Mouse (Mus musculus): ENCODE measurements around the gene Egfl7. TPM values are rescaled to one million over a fixed set of nuclear protein-coding genes. Genes with fewer than 3 reads are reported as not detected.

Egfl7 gene
- polyA plus RNA-seq, 1 experiment from 2014 or later, result 58.4 TPM

- H3K9me3 ChIP-seq (ENCODE audit: control insufficient read depth, low read length), result no peaks in the 10 kb centered on the region
- DNase-seq (ENCODE audit: low spot score) (no peak), ATAC-seq (replicated peaks; ENCODE audit: low FRiP score) (no peak)
- no peak overlapping the region for H3K9ac ChIP-seq (ENCODE audit: low read length)
- H3K4me1 ChIP-seq (replicated peaks; ENCODE audit: control insufficient read depth, insufficient read depth, low read length), result peaks cover 2% of the 10 kb centered on the region; the same call in 1 of the 2 replicates
- H3K4me3 ChIP-seq (ENCODE audit: low read depth, low read length), result no peak overlapping the region
- no peaks in the 10 kb centered on the region for H3K36me3 ChIP-seq (ENCODE audit: control insufficient read depth, insufficient read depth, low read length)
- H3K27ac ChIP-seq (ENCODE audit: low read depth, low read length), result no peak overlapping the region
- 74% methylated on average over 2 of the region's 2 CpGs for WGBS
- H3K27me3 ChIP-seq (ENCODE audit: control insufficient read depth, insufficient read depth, low read length), result no peaks in the 10 kb centered on the region
- H3K4me2 ChIP-seq (ENCODE audit: low read depth, low read length, severe bottlenecking), result no peak overlapping the region
Measured at GRCm38 (mm10) chr2:26582203-26582602, 2.4 kb downstream of the Egfl7 start.

- no peak overlapping the region for H3K4me3 ChIP-seq (ENCODE audit: low read depth, low read length)
- no peaks in the 10 kb centered on the region for H3K36me3 ChIP-seq (ENCODE audit: control insufficient read depth, insufficient read depth, low read length)
- WGBS, result 86% methylated on average over 7 of the region's 7 CpGs
- H3K27me3 ChIP-seq (ENCODE audit: control insufficient read depth, insufficient read depth, low read length), result no peaks in the 10 kb centered on the region
- H3K27ac ChIP-seq (ENCODE audit: low read depth, low read length), result no peak overlapping the region
- no peak overlapping the region for H3K4me2 ChIP-seq (ENCODE audit: low read depth, low read length, severe bottlenecking)
- ATAC-seq (replicated peaks; ENCODE audit: low FRiP score) (no peak), DNase-seq (ENCODE audit: low spot score) (peak; percentile 48)
- no peaks in the 10 kb centered on the region for H3K9me3 ChIP-seq (ENCODE audit: control insufficient read depth, low read length)
- H3K9ac ChIP-seq (ENCODE audit: low read length), result no peak overlapping the region
- peaks cover 2% of the 10 kb centered on the region; the same call in 1 of the 2 replicates for H3K4me1 ChIP-seq (replicated peaks; ENCODE audit: control insufficient read depth, insufficient read depth, low read length)
Measured at GRCm38 (mm10) chr2:26582741-26583140, 2.9 kb downstream of the Egfl7 start.

GRCm38 (mm10) chr2:26583640-26584039 is 3.8 kb downstream of the Egfl7 start:
- Histone ChIP-seq H3K4me2 (ENCODE audit: low read depth, low read length, severe bottlenecking) (no peak overlapping the region), H3K9ac (ENCODE audit: low read length) (no peak overlapping the region), H3K9me3 (ENCODE audit: control insufficient read depth, low read length) (no peaks in the 10 kb centered on the region), H3K4me1 (replicated peaks; ENCODE audit: control insufficient read depth, insufficient read depth, low read length) (peaks cover 2% of the 10 kb centered on the region; the same call in 1 of the 2 replicates), H3K36me3 (ENCODE audit: control insufficient read depth, insufficient read depth, low read length) (no peaks in the 10 kb centered on the region), H3K4me3 (ENCODE audit: low read depth, low read length) (no peak overlapping the region), H3K27ac (ENCODE audit: low read depth, low read length) (no peak overlapping the region), H3K27me3 (ENCODE audit: control insufficient read depth, insufficient read depth, low read length) (no peaks in the 10 kb centered on the region)
- peak; percentile 64 for DNase-seq (ENCODE audit: low spot score)
- WGBS, result 78% methylated on average over 11 of the region's 11 CpGs
- no peak for ATAC-seq (replicated peaks; ENCODE audit: low FRiP score)

GRCm38 (mm10) chr2:26585713-26586112 is 5.9 kb downstream of the Egfl7 start:
- Histone ChIP-seq H3K9me3 (ENCODE audit: control insufficient read depth, low read length) (no peaks in the 10 kb centered on the region), H3K4me3 (ENCODE audit: low read depth, low read length) (no peak overlapping the region), H3K4me1 (replicated peaks; ENCODE audit: control insufficient read depth, insufficient read depth, low read length) (peaks cover 2% of the 10 kb centered on the region; the same call in 1 of the 2 replicates), H3K27me3 (ENCODE audit: control insufficient read depth, insufficient read depth, low read length) (no peaks in the 10 kb centered on the region), H3K36me3 (ENCODE audit: control insufficient read depth, insufficient read depth, low read length) (no peaks in the 10 kb centered on the region), H3K9ac (ENCODE audit: low read length) (peak overlapping the region; percentile 29; the same call in 1 of the 2 replicates), H3K4me2 (ENCODE audit: low read depth, low read length, severe bottlenecking) (no peak overlapping the region), H3K27ac (ENCODE audit: low read depth, low read length) (no peak overlapping the region)
- ATAC-seq (replicated peaks; ENCODE audit: low FRiP score), result no peak
- DNase-seq (ENCODE audit: low spot score), result peak; percentile 52
- 66% methylated on average over 6 of the region's 6 CpGs for WGBS

GRCm38 (mm10) chr2:26586294-26587043 is 6.7 kb downstream of the Egfl7 start, which contains the start of gene Gm20532:
Gene Gm20532 (plus strand): TSS chr2:26586639.
- H3K27ac ChIP-seq (ENCODE audit: low read depth, low read length), result no peak within 1 kb of the TSS
- peak; percentile 87 for ATAC-seq (replicated peaks; ENCODE audit: low FRiP score)
- peak; percentile 92 for DNase-seq (ENCODE audit: low spot score)
- peaks cover 2% of the 10 kb centered on the region; the same call in 1 of the 2 replicates for H3K4me1 ChIP-seq (replicated peaks; ENCODE audit: control insufficient read depth, insufficient read depth, low read length)
- peak within 1 kb of the TSS; percentile 68 for H3K4me2 ChIP-seq (ENCODE audit: low read depth, low read length, severe bottlenecking)
- H3K9me3 ChIP-seq (ENCODE audit: control insufficient read depth, low read length), result no peaks in the 10 kb centered on the region
- H3K36me3 ChIP-seq (ENCODE audit: control insufficient read depth, insufficient read depth, low read length), result no peaks in the 10 kb centered on the region
- peak within 1 kb of the TSS; percentile 52 for H3K4me3 ChIP-seq (ENCODE audit: low read depth, low read length)
- H3K9ac ChIP-seq (ENCODE audit: low read length), result peak within 1 kb of the TSS; percentile 65
- no peaks in the 10 kb centered on the region for H3K27me3 ChIP-seq (ENCODE audit: control insufficient read depth, insufficient read depth, low read length)
- under 1% methylated on average over 62 of the region's 65 CpGs for WGBS

- H3K9me3 ChIP-seq (ENCODE audit: control insufficient read depth, low read length), result no peaks in the 10 kb centered on the region
- H3K9ac ChIP-seq (ENCODE audit: low read length), result peak overlapping the region; percentile 65
- 6% methylated on average over 11 of the region's 11 CpGs for WGBS
- no peaks in the 10 kb centered on the region for H3K36me3 ChIP-seq (ENCODE audit: control insufficient read depth, insufficient read depth, low read length)
- no peak overlapping the region for H3K27ac ChIP-seq (ENCODE audit: low read depth, low read length)
- H3K4me3 ChIP-seq (ENCODE audit: low read depth, low read length), result peak overlapping the region; percentile 52
- no peak for DNase-seq (ENCODE audit: low spot score)
- H3K4me1 ChIP-seq (replicated peaks; ENCODE audit: control insufficient read depth, insufficient read depth, low read length), result peaks cover 2% of the 10 kb centered on the region; the same call in 1 of the 2 replicates
- peak overlapping the region; percentile 68 for H3K4me2 ChIP-seq (ENCODE audit: low read depth, low read length, severe bottlenecking)
- no peak for ATAC-seq (replicated peaks; ENCODE audit: low FRiP score)
- H3K27me3 ChIP-seq (ENCODE audit: control insufficient read depth, insufficient read depth, low read length), result no peaks in the 10 kb centered on the region
Measured at GRCm38 (mm10) chr2:26587044-26587405, 7.2 kb downstream of the Egfl7 start.

GRCm38 (mm10) chr2:26588573-26588972 is 8.8 kb downstream of the Egfl7 start:
- no peaks in the 10 kb centered on the region for H3K9me3 ChIP-seq (ENCODE audit: control insufficient read depth, low read length)
- no peaks in the 10 kb centered on the region for H3K36me3 ChIP-seq (ENCODE audit: control insufficient read depth, insufficient read depth, low read length)
- DNase-seq (ENCODE audit: low spot score) (no peak), ATAC-seq (replicated peaks; ENCODE audit: low FRiP score) (no peak)
- H3K4me1 ChIP-seq (replicated peaks; ENCODE audit: control insufficient read depth, insufficient read depth, low read length), result peaks cover 2% of the 10 kb centered on the region; the same call in 1 of the 2 replicates
- no peak overlapping the region for H3K4me2 ChIP-seq (ENCODE audit: low read depth, low read length, severe bottlenecking)
- no peak overlapping the region for H3K9ac ChIP-seq (ENCODE audit: low read length)
- no peak overlapping the region for H3K27ac ChIP-seq (ENCODE audit: low read depth, low read length)
- no peak overlapping the region for H3K4me3 ChIP-seq (ENCODE audit: low read depth, low read length)
- no peaks in the 10 kb centered on the region for H3K27me3 ChIP-seq (ENCODE audit: control insufficient read depth, insufficient read depth, low read length)
- WGBS, result 56% methylated on average over 4 of the region's 4 CpGs

- ATAC-seq (replicated peaks; ENCODE audit: low FRiP score) (no peak), DNase-seq (ENCODE audit: low spot score) (no peak)
- Histone ChIP-seq H3K4me3 (ENCODE audit: low read depth, low read length) (no peak overlapping the region), H3K27ac (ENCODE audit: low read depth, low read length) (no peak overlapping the region), H3K36me3 (ENCODE audit: control insufficient read depth, insufficient read depth, low read length) (no peaks in the 10 kb centered on the region), H3K9me3 (ENCODE audit: control insufficient read depth, low read length) (no peaks in the 10 kb centered on the region), H3K27me3 (ENCODE audit: control insufficient read depth, insufficient read depth, low read length) (no peaks in the 10 kb centered on the region), H3K4me2 (ENCODE audit: low read depth, low read length, severe bottlenecking) (no peak overlapping the region), H3K9ac (ENCODE audit: low read length) (no peak overlapping the region), H3K4me1 (replicated peaks; ENCODE audit: control insufficient read depth, insufficient read depth, low read length) (peaks cover 2% of the 10 kb centered on the region; the same call in 1 of the 2 replicates)
- WGBS, result 88% methylated on average over 10 of the region's 10 CpGs
Measured at GRCm38 (mm10) chr2:26589284-26589683, 9.5 kb downstream of the Egfl7 start.

- peaks cover 2% of the 10 kb centered on the region; the same call in 1 of the 2 replicates for H3K4me1 ChIP-seq (replicated peaks; ENCODE audit: control insufficient read depth, insufficient read depth, low read length)
- no peak overlapping the region for H3K27ac ChIP-seq (ENCODE audit: low read depth, low read length)
- no peaks in the 10 kb centered on the region for H3K9me3 ChIP-seq (ENCODE audit: control insufficient read depth, low read length)
- no peak overlapping the region for H3K4me2 ChIP-seq (ENCODE audit: low read depth, low read length, severe bottlenecking)
- ATAC-seq (replicated peaks; ENCODE audit: low FRiP score) (no peak), DNase-seq (ENCODE audit: low spot score) (no peak)
- H3K9ac ChIP-seq (ENCODE audit: low read length), result no peak overlapping the region
- no peaks in the 10 kb centered on the region for H3K27me3 ChIP-seq (ENCODE audit: control insufficient read depth, insufficient read depth, low read length)
- H3K36me3 ChIP-seq (ENCODE audit: control insufficient read depth, insufficient read depth, low read length), result no peaks in the 10 kb centered on the region
- WGBS, result 93% methylated on average over 7 of the region's 7 CpGs
- no peak overlapping the region for H3K4me3 ChIP-seq (ENCODE audit: low read depth, low read length)
Measured at GRCm38 (mm10) chr2:26590282-26590681, 10.5 kb downstream of the Egfl7 start.

Data from forebrain, embryonic 11.5 days (tissue).